Mouse (Mus musculus) limb, embryonic 13.5 days (tissue): ENCODE measurements around the gene Atp2b2. TPM values are rescaled to one million over a fixed set of nuclear protein-coding genes. Genes with fewer than 3 reads are reported as not detected.

ENCODE experiments used
- ATAC-seq: fragments of 200-750 bp; cut with Nextera tagmentation; 2 replicates; pipeline ENCODE4 v1.8.0; 2017; ENCODE audit warnings: low read depth, moderate number of reproducible peaks, moderate TSS enrichment; ENCODE audit not compliant: low FRiP score
- H3K27ac ChIP-seq: fragments of 300-500 bp; sonication (generic); 2 replicates; pipeline ENCODE4 v1.5.1; 2015; ENCODE audit warnings: inconsistent platforms, mild to moderate bottlenecking, moderate library complexity
- H3K27me3 ChIP-seq: fragments of 300-500 bp; sonication (generic); 2 replicates; pipeline ENCODE4 v1.6.1; 2015; ENCODE audit warnings: mild to moderate bottlenecking, inconsistent platforms
- H3K36me3 ChIP-seq: fragments of 300-500 bp; sonication (generic); 2 replicates; pipeline ENCODE4 v1.6.1; 2015; ENCODE audit warnings: inconsistent platforms, mild to moderate bottlenecking, moderate library complexity
- H3K4me1 ChIP-seq: fragments of 300-500 bp; sonication (generic); 2 replicates; pipeline ENCODE4 v1.6.1; 2015; ENCODE audit warnings: inconsistent platforms
- H3K4me2 ChIP-seq: fragments of 300-500 bp; sonication (generic); replicated peaks from 2 replicates; pipeline ENCODE4 v1.6.1; 2015; ENCODE audit warnings: inconsistent platforms, mild to moderate bottlenecking, moderate library complexity
- H3K4me3 ChIP-seq: fragments of 300-500 bp; sonication (generic); 2 replicates; pipeline ENCODE4 v1.5.1; 2015; ENCODE audit warnings: moderate library complexity, mild to moderate bottlenecking, inconsistent platforms
- H3K9ac ChIP-seq: fragments of 300-500 bp; sonication (generic); 2 replicates; pipeline ENCODE4 v1.6.1; 2015; ENCODE audit warnings: mild to moderate bottlenecking, inconsistent platforms
- H3K9me3 ChIP-seq: fragments of 300-500 bp; sonication (generic); 2 replicates; pipeline ENCODE4 v1.6.1; 2016; ENCODE audit warnings: inconsistent platforms
- WGBS: fragments of 180-500 bp; shearing (Covaris S2); methylation state at CpG from one replicate; pipeline ENCODE4 v1.1.7; 2015; 5-methylcytosine and 5-hydroxymethylcytosine counted together
- polyA plus RNA-seq: library from polyadenylated mRNA; unstranded; fragments of >200 nt; fragmentation: Nextera tagmentation; extraction: Ambion mirVana; gene quantifications from 2 replicates; pipeline ENCODE4 v1.2.1, GENCODE M21; 2015

The Atp2b2 gene
- polyA plus RNA-seq, 1 experiment from 2014 or later = 0.11 TPM

DNA sequence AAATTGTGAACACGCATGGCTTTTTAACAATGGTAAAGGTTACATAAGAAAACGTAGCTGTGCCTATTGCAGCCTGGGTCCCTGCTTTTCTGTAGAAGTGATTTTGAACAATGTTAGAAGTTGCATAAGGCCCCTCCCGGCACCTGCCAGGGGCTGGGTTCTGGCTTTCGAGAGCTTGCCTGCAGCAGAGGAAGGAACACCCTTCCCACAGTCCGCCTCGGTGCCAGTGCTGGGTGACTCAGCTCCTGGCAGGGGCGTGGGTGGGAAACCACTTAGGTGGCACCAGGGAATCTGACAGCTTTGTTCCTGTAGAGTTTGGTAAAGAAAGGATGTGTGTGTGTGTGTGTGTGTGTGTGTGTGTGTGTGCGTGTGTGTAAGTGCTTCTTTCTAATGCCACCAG is 107.7 kb downstream of the Atp2b2 start:
- 81% methylated on average over 8 of the region's 8 CpGs for WGBS
- no peaks in the 10 kb centered on the region for H3K9me3 ChIP-seq
- no peaks in the 10 kb centered on the region for H3K4me1 ChIP-seq
- H3K27me3 ChIP-seq = no peaks in the 10 kb centered on the region
- H3K4me3 ChIP-seq = no peak overlapping the region
- no peak overlapping the region for H3K4me2 ChIP-seq
- H3K9ac ChIP-seq = no peak overlapping the region
- no peak for ATAC-seq
- no peak overlapping the region for H3K27ac ChIP-seq
- H3K36me3 ChIP-seq = no peaks in the 10 kb centered on the region

DNA sequence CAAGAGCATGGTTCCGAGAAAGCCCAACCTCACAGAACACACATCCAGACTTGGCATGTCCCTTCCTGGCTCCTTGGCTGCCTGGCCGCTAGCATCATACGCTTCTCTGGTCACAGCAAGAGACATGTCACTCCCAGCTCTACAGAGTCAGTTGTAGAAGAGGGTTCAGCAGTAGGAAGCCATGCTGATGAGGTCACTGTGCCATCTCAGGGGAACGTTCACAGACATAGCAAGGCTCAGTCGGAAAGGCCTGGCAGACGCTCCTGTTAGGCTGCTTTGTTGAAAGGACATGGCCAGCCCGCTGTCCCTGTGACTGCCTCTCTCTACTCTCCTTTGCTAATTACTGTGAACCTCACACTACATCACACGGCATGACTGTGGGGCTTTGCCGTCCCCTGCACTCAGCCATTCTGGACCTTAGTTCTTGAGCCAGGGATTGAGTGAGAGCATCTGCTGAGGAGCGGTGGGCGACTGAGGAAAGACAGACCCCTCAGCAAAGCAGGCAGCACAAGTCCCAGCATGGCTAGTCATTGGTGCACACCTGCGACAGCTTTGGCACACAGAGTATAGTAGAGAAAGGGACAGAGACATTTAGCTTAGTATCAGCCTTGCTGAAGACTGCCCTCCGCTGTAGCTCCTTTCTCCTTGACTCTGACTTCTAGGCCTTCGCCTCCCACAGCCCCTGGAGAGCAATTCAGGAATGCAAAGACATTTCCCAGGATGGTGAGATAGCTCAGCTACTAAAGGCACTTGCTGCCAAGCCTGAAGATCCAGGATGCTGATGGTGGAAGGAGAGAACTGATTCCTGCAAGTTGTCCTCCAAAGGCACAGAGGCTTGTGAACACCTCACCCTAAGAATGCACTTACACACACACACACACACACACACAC is 108.9 kb downstream of the Atp2b2 start:
- Histone ChIP-seq H3K27me3 (no peaks in the 10 kb centered on the region), H3K4me3 (no peak overlapping the region), H3K4me1 (no peaks in the 10 kb centered on the region), H3K9me3 (no peaks in the 10 kb centered on the region), H3K27ac (no peak overlapping the region), H3K36me3 (no peaks in the 10 kb centered on the region), H3K4me2 (no peak overlapping the region), H3K9ac (no peak overlapping the region)
- WGBS = 65% methylated on average over 14 of the region's 14 CpGs
- ATAC-seq = no peak

DNA sequence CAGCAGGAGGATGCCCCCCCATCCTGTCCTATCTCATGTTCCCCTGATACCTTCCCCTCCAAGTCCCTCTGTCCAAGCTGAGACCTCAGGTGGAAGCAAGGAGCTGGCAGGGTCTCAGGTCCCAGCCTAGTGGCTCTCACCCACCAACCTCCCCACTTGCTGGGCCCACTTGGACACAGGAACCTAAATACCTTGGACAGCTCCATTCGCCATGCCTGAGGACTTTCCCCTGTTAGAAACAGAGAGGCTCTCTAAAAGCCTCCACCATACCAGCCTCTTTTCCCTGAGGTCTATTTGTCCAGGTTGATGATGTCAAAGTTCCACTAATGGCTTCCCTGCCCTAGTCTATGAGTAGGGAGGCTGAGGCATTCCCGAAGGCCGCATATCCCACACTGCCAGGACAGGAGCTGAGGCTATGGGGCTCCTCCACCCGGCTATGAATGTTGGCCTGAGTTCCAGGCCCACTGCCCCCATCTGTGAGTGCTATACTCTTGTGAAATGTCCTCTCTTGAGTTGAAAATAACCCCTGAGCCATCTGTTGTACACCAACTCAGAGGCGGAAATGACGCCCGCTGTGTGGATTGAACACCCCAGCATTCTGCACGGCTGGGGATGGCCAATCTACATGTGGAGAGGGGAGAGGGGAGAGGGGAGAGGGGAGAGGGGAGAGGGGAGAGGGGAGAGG is 113.1 kb downstream of the Atp2b2 start:
- Histone ChIP-seq H3K4me2 (no peak overlapping the region), H3K27ac (no peak overlapping the region), H3K9ac (no peak overlapping the region), H3K9me3 (no peaks in the 10 kb centered on the region), H3K4me3 (no peak overlapping the region), H3K36me3 (no peaks in the 10 kb centered on the region), H3K27me3 (no peaks in the 10 kb centered on the region), H3K4me1 (no peaks in the 10 kb centered on the region)
- 80% methylated on average over 8 of the region's 8 CpGs for WGBS
- ATAC-seq = no peak

DNA sequence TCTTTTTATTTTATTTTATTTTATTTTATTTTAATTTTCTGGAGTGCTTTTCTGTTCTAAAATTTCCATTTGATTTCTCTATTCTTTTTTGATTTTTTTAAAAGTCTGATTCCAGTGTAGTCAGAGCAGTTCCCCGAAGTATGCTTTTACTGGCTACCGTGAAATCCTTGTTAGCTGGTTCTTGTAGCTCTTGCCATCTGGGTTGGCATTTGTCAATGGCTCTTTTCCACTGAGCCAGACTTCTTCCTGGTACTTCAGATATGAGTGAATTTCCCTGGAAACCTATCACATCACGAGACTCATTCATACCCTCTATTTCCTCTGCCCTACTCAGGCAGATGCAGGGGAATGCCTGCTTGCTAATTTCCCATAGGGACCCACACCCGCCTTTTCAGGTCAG is 119.2 kb downstream of the Atp2b2 start:
- ATAC-seq = no peak
- H3K4me1 ChIP-seq = no peaks in the 10 kb centered on the region
- no peak overlapping the region for H3K4me3 ChIP-seq
- no peaks in the 10 kb centered on the region for H3K36me3 ChIP-seq
- 75% methylated on average over 4 of the region's 4 CpGs for WGBS
- no peak overlapping the region for H3K27ac ChIP-seq
- no peak overlapping the region for H3K9ac ChIP-seq
- H3K4me2 ChIP-seq = no peak overlapping the region
- H3K9me3 ChIP-seq = no peaks in the 10 kb centered on the region
- H3K27me3 ChIP-seq = no peaks in the 10 kb centered on the region

DNA sequence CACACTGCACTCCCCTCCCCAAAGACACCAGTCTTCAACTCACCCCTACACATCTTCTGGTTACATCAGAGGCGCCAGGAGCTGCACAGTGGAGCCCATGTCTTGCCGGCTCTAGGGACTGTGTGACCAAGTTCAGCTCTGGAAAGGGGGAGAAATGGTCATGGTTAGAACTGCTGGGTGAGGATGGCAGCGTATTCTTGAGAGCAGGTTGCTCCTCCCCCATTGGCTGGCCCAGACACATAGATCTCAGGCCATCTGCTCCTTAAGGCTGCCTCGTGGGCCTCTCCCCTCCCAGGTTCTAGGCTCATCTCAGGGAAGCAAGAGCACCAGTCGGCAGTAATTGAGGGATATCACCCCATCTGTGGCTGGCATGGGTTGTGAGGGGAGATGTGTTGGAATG is 121.9 kb downstream of the Atp2b2 start:
- Histone ChIP-seq H3K36me3 (no peaks in the 10 kb centered on the region), H3K4me1 (no peaks in the 10 kb centered on the region), H3K27me3 (no peaks in the 10 kb centered on the region), H3K27ac (no peak overlapping the region), H3K4me3 (no peak overlapping the region), H3K9ac (no peak overlapping the region), H3K4me2 (no peak overlapping the region), H3K9me3 (no peaks in the 10 kb centered on the region)
- WGBS = 70% methylated on average over 5 of the region's 5 CpGs
- no peak for ATAC-seq

DNA sequence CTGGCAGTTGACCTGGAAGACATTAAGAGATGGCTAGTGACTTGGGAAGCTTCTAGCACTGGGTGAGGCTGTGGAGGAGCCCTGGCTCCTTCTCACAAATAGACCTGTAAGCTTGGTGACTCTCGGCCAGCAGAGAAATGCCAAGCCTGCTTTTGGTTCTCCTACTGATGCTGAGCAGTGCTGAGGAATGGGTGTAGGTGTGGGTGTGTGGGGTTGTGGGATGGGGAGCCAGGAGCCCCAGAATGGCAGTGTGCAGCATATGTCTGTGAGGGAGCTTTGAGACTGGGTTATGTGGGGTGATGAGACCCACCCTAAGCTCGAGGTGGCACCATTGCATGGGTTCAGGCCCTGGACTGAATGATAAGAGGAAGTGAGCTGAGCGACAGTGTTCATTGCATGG is 129.7 kb downstream of the Atp2b2 start:
- WGBS = 58% methylated on average over 3 of the region's 3 CpGs
- ATAC-seq = no peak
- Histone ChIP-seq H3K36me3 (no peaks in the 10 kb centered on the region), H3K9ac (no peak overlapping the region), H3K27me3 (no peaks in the 10 kb centered on the region), H3K4me2 (no peak overlapping the region), H3K4me3 (no peak overlapping the region), H3K4me1 (no peaks in the 10 kb centered on the region), H3K27ac (no peak overlapping the region), H3K9me3 (no peaks in the 10 kb centered on the region)

DNA sequence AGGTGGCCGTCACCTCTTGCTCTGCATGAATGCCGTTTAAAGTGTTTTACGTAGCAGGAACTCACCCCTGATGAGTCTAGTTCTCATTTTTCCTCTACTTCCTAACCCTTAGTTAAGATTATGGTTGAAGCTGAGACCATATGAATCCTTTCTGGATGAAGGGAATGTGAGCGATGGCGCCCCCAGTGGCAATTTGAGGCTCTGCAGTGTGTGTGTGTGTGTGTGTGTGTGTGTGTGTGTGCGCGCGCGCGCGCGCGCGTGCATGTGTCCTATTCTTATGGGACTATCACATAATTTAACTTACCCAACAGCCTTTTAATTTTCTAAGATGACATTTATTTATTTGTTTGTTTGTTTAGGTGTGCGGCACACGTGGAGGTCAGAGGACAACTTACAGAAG is 131.3 kb downstream of the Atp2b2 start:
- Histone ChIP-seq H3K4me1 (no peaks in the 10 kb centered on the region), H3K9me3 (no peaks in the 10 kb centered on the region), H3K36me3 (no peaks in the 10 kb centered on the region), H3K4me3 (no peak overlapping the region), H3K9ac (no peak overlapping the region), H3K27me3 (no peaks in the 10 kb centered on the region), H3K4me2 (no peak overlapping the region), H3K27ac (no peak overlapping the region)
- 79% methylated on average over 16 of the region's 16 CpGs for WGBS
- no peak for ATAC-seq

DNA sequence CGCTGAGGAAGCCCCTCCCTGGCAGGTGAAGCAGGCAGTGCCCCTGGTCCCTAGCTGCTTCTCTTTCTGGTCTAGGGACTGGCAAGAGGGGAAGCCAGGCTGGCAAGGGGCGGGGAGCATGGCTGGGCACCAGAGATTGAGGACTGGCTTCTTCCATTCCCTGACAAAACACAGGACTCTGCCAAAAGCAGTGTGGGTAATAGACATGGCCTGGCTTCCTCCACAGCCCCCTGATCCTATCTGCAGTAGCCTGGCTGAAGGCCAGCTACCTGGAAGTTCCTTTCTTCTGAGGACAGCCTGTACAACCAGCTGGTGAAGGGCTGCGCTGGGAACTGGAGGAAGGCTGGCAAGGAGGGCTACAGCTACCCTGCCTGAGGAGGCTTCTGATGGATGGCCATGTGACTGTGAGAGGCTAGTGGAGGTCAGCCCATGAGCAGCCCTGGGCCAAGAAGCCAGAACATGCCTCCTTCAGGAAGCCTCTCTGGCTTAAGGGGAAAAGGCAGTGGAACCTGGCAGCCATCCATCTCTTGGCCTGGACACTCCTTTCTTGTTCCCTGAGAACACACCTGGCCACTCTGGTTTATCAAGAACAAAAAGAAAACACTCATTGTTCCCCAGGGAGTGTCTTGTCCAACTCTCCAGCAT is 131.9 kb downstream of the Atp2b2 start:
- no peak overlapping the region for H3K4me3 ChIP-seq
- 0 out of 2 replicates have a peak, but pooled peaks cover 3% of the 10 kb centered on the region for H3K27me3 ChIP-seq
- no peak overlapping the region for H3K9ac ChIP-seq
- no peak for ATAC-seq
- no peak overlapping the region for H3K27ac ChIP-seq
- no peak overlapping the region for H3K4me2 ChIP-seq
- 75% methylated on average over 3 of the region's 3 CpGs for WGBS
- H3K4me1 ChIP-seq = no peaks in the 10 kb centered on the region
- H3K36me3 ChIP-seq = no peaks in the 10 kb centered on the region
- H3K9me3 ChIP-seq = no peaks in the 10 kb centered on the region

DNA sequence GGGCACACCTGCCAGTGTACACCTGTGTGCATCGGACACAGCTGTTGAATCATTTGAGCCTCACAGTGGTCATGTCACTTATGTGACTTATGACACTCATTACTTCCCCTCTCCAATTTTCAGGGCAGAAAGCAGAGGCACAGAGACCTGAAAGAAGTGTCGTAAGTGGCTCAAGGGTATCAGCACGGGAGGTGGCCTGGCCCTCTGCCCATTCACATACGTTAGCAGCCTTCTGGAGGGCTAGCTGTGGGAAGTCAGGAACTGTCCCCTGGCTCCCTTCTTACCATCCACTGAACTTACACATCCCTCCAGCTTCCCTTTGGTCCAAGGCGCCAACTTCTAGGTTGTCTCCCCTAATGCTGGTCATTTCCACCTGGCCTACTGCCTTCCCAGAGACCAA is 132.6 kb downstream of the Atp2b2 start:
- H3K9ac ChIP-seq = no peak overlapping the region
- H3K27me3 ChIP-seq = 0 out of 2 replicates have a peak, but pooled peaks cover 3% of the 10 kb centered on the region
- H3K4me2 ChIP-seq = no peak overlapping the region
- H3K4me3 ChIP-seq = no peak overlapping the region
- 69% methylated on average over 5 of the region's 5 CpGs for whole genome bisulfite sequencing
- no peaks in the 10 kb centered on the region for H3K36me3 ChIP-seq
- no peaks in the 10 kb centered on the region for H3K4me1 ChIP-seq
- H3K27ac ChIP-seq = no peak overlapping the region
- ATAC-seq = no peak
- H3K9me3 ChIP-seq = no peaks in the 10 kb centered on the region

DNA sequence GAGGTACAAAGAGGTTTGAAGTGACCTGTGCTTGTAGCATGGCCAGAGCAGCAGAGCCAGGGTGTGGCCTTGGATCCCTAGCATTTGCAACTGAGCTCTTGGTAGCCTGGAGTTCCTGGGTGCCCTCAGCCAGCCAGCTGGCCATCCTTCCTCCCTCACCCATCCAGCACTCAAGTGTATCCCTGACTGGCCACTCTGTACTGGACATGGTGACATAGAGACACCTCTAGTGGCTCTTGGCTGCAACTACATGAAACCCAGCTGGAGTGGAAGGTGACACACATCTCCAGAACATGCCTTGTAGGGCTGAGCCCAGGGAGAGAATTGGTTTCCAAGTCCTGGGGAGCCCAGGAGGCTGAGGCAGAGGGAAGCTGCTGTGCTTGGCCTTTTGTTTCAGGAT is 134.3 kb downstream of the Atp2b2 start:
- no peaks in the 10 kb centered on the region for H3K9me3 ChIP-seq
- no peak overlapping the region for H3K4me2 ChIP-seq
- 0 out of 2 replicates have a peak, but pooled peaks cover 3% of the 10 kb centered on the region for H3K27me3 ChIP-seq
- H3K9ac ChIP-seq = no peak overlapping the region
- no peak overlapping the region for H3K27ac ChIP-seq
- no peaks in the 10 kb centered on the region for H3K4me1 ChIP-seq
- H3K4me3 ChIP-seq = no peak overlapping the region
- no peaks in the 10 kb centered on the region for H3K36me3 ChIP-seq
- no peak for ATAC-seq

DNA sequence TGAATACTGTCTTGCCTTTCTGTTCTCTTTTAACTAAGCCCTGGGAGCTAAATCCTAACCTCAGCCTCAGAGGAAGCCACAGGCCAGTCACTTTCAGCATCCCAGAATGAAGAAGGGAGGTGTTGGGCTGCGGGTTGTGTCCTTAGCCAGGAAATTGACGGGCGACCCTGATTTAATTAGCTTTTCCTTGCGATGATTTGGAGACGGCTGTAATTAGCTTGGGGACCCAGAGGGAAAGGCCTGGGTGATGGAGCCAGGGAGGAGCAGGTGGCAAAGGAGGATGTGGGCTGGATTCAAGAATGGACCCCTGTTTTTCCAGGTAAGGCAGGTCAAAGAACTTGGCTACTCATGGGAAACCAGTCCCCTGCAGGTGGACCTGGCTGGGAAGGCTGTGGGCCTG is 138.0 kb downstream of the Atp2b2 start:
- Histone ChIP-seq H3K27me3 (0 out of 2 replicates have a peak, but pooled peaks cover 3% of the 10 kb centered on the region), H3K4me2 (no peak overlapping the region), H3K27ac (no peak overlapping the region), H3K4me3 (no peak overlapping the region), H3K9me3 (no peaks in the 10 kb centered on the region), H3K4me1 (no peaks in the 10 kb centered on the region), H3K9ac (no peak overlapping the region), H3K36me3 (no peaks in the 10 kb centered on the region)
- 47% methylated on average over 5 of the region's 5 CpGs for WGBS
- no peak for ATAC-seq

DNA sequence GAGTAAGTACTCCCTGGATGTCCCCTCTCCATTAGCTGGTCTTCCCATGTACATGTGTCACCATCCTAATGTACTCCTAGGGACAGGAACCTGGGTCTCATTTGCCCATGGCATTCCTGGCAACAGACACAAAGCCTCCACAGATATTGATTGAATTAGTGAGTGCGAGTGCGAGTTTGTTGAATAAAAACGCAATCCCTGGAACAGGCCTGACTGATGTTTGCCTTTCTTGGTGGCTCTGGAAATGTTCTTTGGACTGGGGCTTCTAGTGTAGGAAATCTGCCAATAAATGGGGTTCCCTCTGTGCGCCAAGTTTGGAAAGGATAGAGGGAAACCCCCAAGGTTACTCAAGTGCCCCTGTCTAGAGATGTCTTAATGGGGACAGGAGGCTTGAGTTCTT is 146.4 kb downstream of the Atp2b2 start:
- Histone ChIP-seq H3K9me3 (no peaks in the 10 kb centered on the region), H3K36me3 (no peaks in the 10 kb centered on the region), H3K4me1 (peaks cover 6% of the 10 kb centered on the region), H3K4me3 (no peak overlapping the region), H3K4me2 (no peak overlapping the region), H3K9ac (no peak overlapping the region), H3K27me3 (peaks cover 41% of the 10 kb centered on the region), H3K27ac (no peak overlapping the region)
- 90% methylated on average over 4 of the region's 4 CpGs for WGBS
- ATAC-seq = no peak
